Mouse (Mus musculus): ENCODE measurements at regions not wholly inside any gene's neighbourhood (a gene's known extent, or its start where the extent isn't known, plus 50 kb on each side); places are given as distances from the start of the nearest gene placed in this dataset.

GRCm38 (mm10) chr13:80689871-80690270 lies 193.3 kb upstream of the Arrdc3 start:
- DNase-seq (ENCODE audit: low spot score), result no peak
- no peak for ATAC-seq (ENCODE audit: low read depth)
- H3K9me3 ChIP-seq (ENCODE audit: control insufficient read depth, low read length), result no peaks in the 10 kb centered on the region
- H3K36me3 ChIP-seq (ENCODE audit: control insufficient read depth, insufficient read depth, low read length), result no peaks in the 10 kb centered on the region
- no peak overlapping the region for H3K9ac ChIP-seq (ENCODE audit: low read depth, low read length)
- H3K4me3 ChIP-seq (ENCODE audit: low read depth, low read length), result no peak overlapping the region
- no peaks in the 10 kb centered on the region for H3K27me3 ChIP-seq (replicated peaks; ENCODE audit: control insufficient read depth, insufficient read depth, low read length)
- H3K27ac ChIP-seq (replicated peaks; ENCODE audit: low read depth, low read length), result no peak overlapping the region
- no peak overlapping the region for H3K4me2 ChIP-seq (ENCODE audit: low read depth, low read length)
- no peaks in the 10 kb centered on the region for H3K4me1 ChIP-seq (ENCODE audit: control insufficient read depth, insufficient read depth, low read length)

GRCm38 (mm10) chr13:80690654-80691386 lies 192.4 kb upstream of the Arrdc3 start:
- Histone ChIP-seq H3K4me2 (ENCODE audit: low read depth, low read length) (no peak overlapping the region), H3K27me3 (replicated peaks; ENCODE audit: control insufficient read depth, insufficient read depth, low read length) (no peaks in the 10 kb centered on the region), H3K4me3 (ENCODE audit: low read depth, low read length) (no peak overlapping the region), H3K9ac (ENCODE audit: low read depth, low read length) (no peak overlapping the region), H3K27ac (replicated peaks; ENCODE audit: low read depth, low read length) (no peak overlapping the region), H3K9me3 (ENCODE audit: control insufficient read depth, low read length) (no peaks in the 10 kb centered on the region), H3K36me3 (ENCODE audit: control insufficient read depth, insufficient read depth, low read length) (no peaks in the 10 kb centered on the region), H3K4me1 (ENCODE audit: control insufficient read depth, insufficient read depth, low read length) (no peaks in the 10 kb centered on the region)
- ATAC-seq (ENCODE audit: low read depth) (no peak), DNase-seq (ENCODE audit: low spot score) (no peak)
- 50% methylated on average over 4 of the region's 4 CpGs for WGBS

- Histone ChIP-seq H3K4me3 (ENCODE audit: low read depth, low read length) (no peak overlapping the region), H3K27me3 (replicated peaks; ENCODE audit: control insufficient read depth, insufficient read depth, low read length) (no peaks in the 10 kb centered on the region), H3K4me1 (ENCODE audit: control insufficient read depth, insufficient read depth, low read length) (no peaks in the 10 kb centered on the region), H3K9ac (ENCODE audit: low read depth, low read length) (no peak overlapping the region), H3K27ac (replicated peaks; ENCODE audit: low read depth, low read length) (no peak overlapping the region), H3K9me3 (ENCODE audit: control insufficient read depth, low read length) (no peaks in the 10 kb centered on the region), H3K4me2 (ENCODE audit: low read depth, low read length) (no peak overlapping the region), H3K36me3 (ENCODE audit: control insufficient read depth, insufficient read depth, low read length) (no peaks in the 10 kb centered on the region)
- 50% methylated on average over 1 of the region's 1 CpGs for WGBS
- ATAC-seq (ENCODE audit: low read depth) (no peak), DNase-seq (ENCODE audit: low spot score) (no peak)
Observed at GRCm38 (mm10) chr13:80695549-80696150, 187.5 kb upstream of the Arrdc3 start.

- Histone ChIP-seq H3K27ac (replicated peaks; ENCODE audit: low read depth, low read length) (peak overlapping the region; percentile 71), H3K4me2 (ENCODE audit: low read depth, low read length) (peak overlapping the region; percentile 38), H3K36me3 (ENCODE audit: control insufficient read depth, insufficient read depth, low read length) (no peaks in the 10 kb centered on the region), H3K4me1 (ENCODE audit: control insufficient read depth, insufficient read depth, low read length) (peaks cover 4% of the 10 kb centered on the region; the same call in 1 of the 2 replicates), H3K4me3 (ENCODE audit: low read depth, low read length) (no peak overlapping the region), H3K9me3 (ENCODE audit: control insufficient read depth, low read length) (no peaks in the 10 kb centered on the region), H3K27me3 (replicated peaks; ENCODE audit: control insufficient read depth, insufficient read depth, low read length) (no peaks in the 10 kb centered on the region), H3K9ac (ENCODE audit: low read depth, low read length) (0 out of 2 replicates have a peak overlapping the region, but pooled peaks have one; percentile 8)
- WGBS, result 17% methylated on average over 9 of the region's 9 CpGs
- DNase-seq (ENCODE audit: low spot score) (peak; percentile 72), ATAC-seq (ENCODE audit: low read depth) (0 out of 2 replicates have a peak, but pooled peaks have one; percentile 30)
Observed at GRCm38 (mm10) chr13:80709531-80710306, 173.5 kb upstream of the Arrdc3 start.

GRCm38 (mm10) chr13:80719313-80719712 lies 163.9 kb upstream of the Arrdc3 start:
- Histone ChIP-seq H3K9me3 (ENCODE audit: control insufficient read depth, low read length) (no peaks in the 10 kb centered on the region), H3K4me3 (ENCODE audit: low read depth, low read length) (no peak overlapping the region), H3K4me2 (ENCODE audit: low read depth, low read length) (no peak overlapping the region), H3K9ac (ENCODE audit: low read depth, low read length) (no peak overlapping the region), H3K27ac (replicated peaks; ENCODE audit: low read depth, low read length) (no peak overlapping the region), H3K4me1 (ENCODE audit: control insufficient read depth, insufficient read depth, low read length) (no peaks in the 10 kb centered on the region), H3K27me3 (replicated peaks; ENCODE audit: control insufficient read depth, insufficient read depth, low read length) (no peaks in the 10 kb centered on the region), H3K36me3 (ENCODE audit: control insufficient read depth, insufficient read depth, low read length) (no peaks in the 10 kb centered on the region)
- ATAC-seq (ENCODE audit: low read depth) (no peak), DNase-seq (ENCODE audit: low spot score) (peak; percentile 44)
- 42% methylated on average over 3 of the region's 3 CpGs for WGBS

GRCm38 (mm10) chr13:80723215-80724006 lies 159.8 kb upstream of the Arrdc3 start:
- no peak for ATAC-seq (ENCODE audit: low read depth)
- Histone ChIP-seq H3K4me1 (ENCODE audit: control insufficient read depth, insufficient read depth, low read length) (no peaks in the 10 kb centered on the region), H3K4me2 (ENCODE audit: low read depth, low read length) (no peak overlapping the region), H3K27ac (replicated peaks; ENCODE audit: low read depth, low read length) (no peak overlapping the region), H3K4me3 (ENCODE audit: low read depth, low read length) (no peak overlapping the region), H3K36me3 (ENCODE audit: control insufficient read depth, insufficient read depth, low read length) (no peaks in the 10 kb centered on the region), H3K9me3 (ENCODE audit: control insufficient read depth, low read length) (no peaks in the 10 kb centered on the region), H3K27me3 (replicated peaks; ENCODE audit: control insufficient read depth, insufficient read depth, low read length) (no peaks in the 10 kb centered on the region), H3K9ac (ENCODE audit: low read depth, low read length) (no peak overlapping the region)
- DNase-seq (ENCODE audit: low spot score), result no peak
- WGBS, result 51% methylated on average over 4 of the region's 4 CpGs

- Histone ChIP-seq H3K27me3 (replicated peaks; ENCODE audit: control insufficient read depth, insufficient read depth, low read length) (no peaks in the 10 kb centered on the region), H3K4me1 (ENCODE audit: control insufficient read depth, insufficient read depth, low read length) (no peaks in the 10 kb centered on the region)
- 93% methylated on average over 5 of the region's 5 CpGs for WGBS
Observed at GRCm38 (mm10) chr13:80729202-80729601, 154.0 kb upstream of the Arrdc3 start.

GRCm38 (mm10) chr13:80745991-80746390 lies 137.2 kb upstream of the Arrdc3 start:
- H3K9ac ChIP-seq (ENCODE audit: low read depth, low read length), result no peak overlapping the region
- no peak for ATAC-seq (ENCODE audit: low read depth)
- WGBS, result 77% methylated on average over 2 of the region's 2 CpGs
- H3K9me3 ChIP-seq (ENCODE audit: control insufficient read depth, low read length), result no peaks in the 10 kb centered on the region
- peaks cover 2% of the 10 kb centered on the region; the same call in 1 of the 2 replicates for H3K4me1 ChIP-seq (ENCODE audit: control insufficient read depth, insufficient read depth, low read length)
- no peak overlapping the region for H3K27ac ChIP-seq (replicated peaks; ENCODE audit: low read depth, low read length)
- no peak overlapping the region for H3K4me2 ChIP-seq (ENCODE audit: low read depth, low read length)
- H3K27me3 ChIP-seq (replicated peaks; ENCODE audit: control insufficient read depth, insufficient read depth, low read length), result no peaks in the 10 kb centered on the region
- no peak overlapping the region for H3K4me3 ChIP-seq (ENCODE audit: low read depth, low read length)
- DNase-seq (ENCODE audit: low spot score), result no peak
- H3K36me3 ChIP-seq (ENCODE audit: control insufficient read depth, insufficient read depth, low read length), result no peaks in the 10 kb centered on the region

More at GRCm38 (mm10) chr13:80729202-80729601, 154.0 kb upstream of the Arrdc3 start:
- Histone ChIP-seq H3K9me3 (ENCODE audit: control insufficient read depth, low read length) (no peaks in the 10 kb centered on the region), H3K4me3 (ENCODE audit: low read depth, low read length) (no peak overlapping the region), H3K4me2 (ENCODE audit: low read depth, low read length) (no peak overlapping the region), H3K36me3 (ENCODE audit: control insufficient read depth, insufficient read depth, low read length) (no peaks in the 10 kb centered on the region), H3K27ac (replicated peaks; ENCODE audit: low read depth, low read length) (no peak overlapping the region), H3K9ac (ENCODE audit: low read depth, low read length) (no peak overlapping the region)
- DNase-seq (ENCODE audit: low spot score) (no peak), ATAC-seq (ENCODE audit: low read depth) (no peak)

All from embryonic facial prominence, embryonic 14.5 days (tissue).